Mouse (Mus musculus) embryonic facial prominence, embryonic 14.5 days (tissue): Measurements from ENCODE around the gene Pik3cg. TPM values are rescaled to one million over a fixed set of nuclear protein-coding genes. Genes with fewer than 3 reads are reported as not detected.

ENCODE experiments used
- ATAC-seq: fragments of 200-750 bp; cut with Nextera tagmentation; 2 replicates; pipeline ENCODE4 v1.8.0; 2017; ENCODE audit warnings: low read depth, moderate number of reproducible peaks, moderate TSS enrichment
- DNase-seq: peaks from one replicate; pipeline ENCODE4 v3.0.0-alpha.2; 2015; ENCODE audit warnings: low spot score
- H3K27ac ChIP-seq: fragments of 300-500 bp; sonication (generic); replicated peaks from 2 replicates; pipeline ENCODE4 v1.5.1; 2014; ENCODE audit warnings: low read depth, mild to moderate bottlenecking, low read length, moderate library complexity
- H3K27me3 ChIP-seq: fragments of 300-500 bp; sonication (generic); replicated peaks from 2 replicates; pipeline ENCODE4 v1.6.1; 2014; ENCODE audit warnings: low read length; ENCODE audit not compliant: control insufficient read depth, insufficient read depth
- H3K36me3 ChIP-seq: fragments of 300-500 bp; sonication (generic); 2 replicates; pipeline ENCODE4 v1.6.1; 2014; ENCODE audit warnings: low read length, mixed read lengths; ENCODE audit not compliant: control insufficient read depth, insufficient read depth
- H3K4me1 ChIP-seq: fragments of 300-500 bp; sonication (generic); 2 replicates; pipeline ENCODE4 v1.6.1; 2014; ENCODE audit warnings: antibody characterized with exemption, low read length; ENCODE audit not compliant: control insufficient read depth, insufficient read depth
- H3K4me2 ChIP-seq: fragments of 300-500 bp; sonication (generic); 2 replicates; pipeline ENCODE4 v1.6.1; 2014; ENCODE audit warnings: low read depth, mild to moderate bottlenecking, low read length, moderate library complexity, mixed read lengths
- H3K4me3 ChIP-seq: fragments of 300-500 bp; sonication (generic); 2 replicates; pipeline ENCODE4 v1.5.1; 2014; ENCODE audit warnings: low read depth, mild to moderate bottlenecking, low read length
- H3K9ac ChIP-seq: fragments of 300-500 bp; sonication (generic); 2 replicates; pipeline ENCODE4 v1.6.1; 2014; ENCODE audit warnings: low read depth, mild to moderate bottlenecking, low read length, moderate library complexity, mixed read lengths
- H3K9me3 ChIP-seq: fragments of 300-500 bp; sonication (generic); 2 replicates; pipeline ENCODE4 v1.6.1; 2016; ENCODE audit warnings: low read length; ENCODE audit not compliant: control insufficient read depth
- WGBS: fragments of 180-500 bp; shearing (Covaris S2); extraction: QIAGEN DNeasy Blood & Tissue Kit; methylation state at CpG from one replicate; pipeline ENCODE4 v1.1.7; 2014; 5-methylcytosine and 5-hydroxymethylcytosine counted together
- polyA plus RNA-seq: library from polyadenylated mRNA; unstranded; fragments of >200 nt; fragmentation: Nextera tagmentation; extraction: Ambion mirVana; gene quantifications from 2 replicates; pipeline ENCODE4 v1.2.1, GENCODE M21; 2014

The Pik3cg gene
- polyA plus RNA-seq, 1 experiment from 2014 or later, result 4.3 TPM

DNA sequence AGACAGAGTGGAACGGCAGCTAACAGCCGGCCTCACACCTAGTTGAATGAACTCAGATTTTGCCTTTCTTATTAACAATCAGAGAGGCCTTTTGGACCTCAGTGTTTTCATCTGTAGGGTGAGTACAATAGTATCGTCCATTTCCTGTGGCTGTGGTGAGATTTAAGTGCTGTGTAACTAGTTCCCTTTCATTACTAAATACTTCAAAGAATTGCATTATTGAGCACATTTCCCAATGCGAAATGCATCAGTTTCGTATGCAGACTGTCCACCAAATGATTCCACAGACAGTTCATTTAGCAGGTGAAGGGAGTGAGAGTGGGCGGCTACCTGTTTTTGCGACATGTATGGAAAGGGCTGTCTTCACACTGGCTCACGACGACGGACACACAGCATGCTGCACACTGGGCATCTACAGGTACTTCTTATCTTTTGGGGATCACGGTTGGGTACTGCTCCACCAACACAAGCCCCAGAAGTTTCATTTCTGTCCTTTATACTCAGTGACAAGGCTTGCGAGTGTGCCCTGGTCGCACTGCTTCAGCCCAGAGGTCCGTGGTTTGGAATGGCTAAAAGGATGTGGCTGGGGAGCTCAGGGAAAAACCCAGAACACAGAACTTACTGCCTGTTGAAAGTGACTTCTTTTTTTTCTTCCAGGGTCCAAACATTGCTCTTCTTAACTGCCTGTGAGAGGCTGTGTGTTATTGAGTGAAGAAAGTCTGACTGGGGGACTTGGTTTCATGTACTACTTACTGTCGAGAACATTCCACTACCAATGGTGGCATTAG is 25.6 kb downstream of the Pik3cg start:
- Histone ChIP-seq H3K4me2 (no peak overlapping the region), H3K9me3 (no peaks in the 10 kb centered on the region), H3K4me3 (no peak overlapping the region), H3K27ac (no peak overlapping the region), H3K9ac (no peak overlapping the region), H3K4me1 (no peaks in the 10 kb centered on the region), H3K27me3 (no peaks in the 10 kb centered on the region), H3K36me3 (no peaks in the 10 kb centered on the region)
- DNase-seq (no peak), ATAC-seq (no peak)
- 87% methylated on average over 15 of the region's 15 CpGs for WGBS

DNA sequence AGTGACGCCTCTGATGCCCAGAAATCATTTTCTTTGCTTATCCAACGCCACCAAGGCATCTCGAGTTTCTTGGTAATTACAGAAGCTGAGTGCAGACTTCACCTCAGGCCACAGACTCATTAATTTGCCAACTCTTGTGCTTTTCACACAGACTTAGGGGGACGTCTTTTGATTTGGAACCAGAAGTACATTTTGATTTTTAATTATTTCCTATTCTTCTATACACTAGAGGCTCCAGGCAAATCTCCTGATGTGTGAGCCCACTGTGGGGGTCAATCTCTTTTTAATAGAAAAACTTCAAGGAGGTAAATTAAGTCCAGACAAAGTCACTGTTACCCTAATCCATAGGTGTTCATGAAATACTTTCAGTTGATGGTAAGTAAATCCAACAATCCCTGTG is 26.6 kb downstream of the Pik3cg start:
- H3K9me3 ChIP-seq, result no peaks in the 10 kb centered on the region
- H3K9ac ChIP-seq, result no peak overlapping the region
- ATAC-seq (no peak), DNase-seq (no peak)
- H3K27me3 ChIP-seq, result no peaks in the 10 kb centered on the region
- no peak overlapping the region for H3K27ac ChIP-seq
- WGBS, result 26% methylated on average over 4 of the region's 4 CpGs
- no peaks in the 10 kb centered on the region for H3K4me1 ChIP-seq
- no peak overlapping the region for H3K4me3 ChIP-seq
- H3K4me2 ChIP-seq, result no peak overlapping the region
- H3K36me3 ChIP-seq, result no peaks in the 10 kb centered on the region

GRCm38 (mm10) chr12:32174437-32174836 is 34.0 kb downstream of the Pik3cg start:
- H3K36me3 ChIP-seq, result no peaks in the 10 kb centered on the region
- no peaks in the 10 kb centered on the region for H3K27me3 ChIP-seq
- H3K9me3 ChIP-seq, result no peaks in the 10 kb centered on the region
- no peak overlapping the region for H3K9ac ChIP-seq
- no peak overlapping the region for H3K4me3 ChIP-seq
- H3K4me2 ChIP-seq, result no peak overlapping the region
- H3K27ac ChIP-seq, result no peak overlapping the region
- WGBS, result 93% methylated on average over 6 of the region's 6 CpGs
- ATAC-seq (no peak), DNase-seq (no peak)
- H3K4me1 ChIP-seq, result no peaks in the 10 kb centered on the region

- no peak for ATAC-seq
- H3K4me2 ChIP-seq, result no peak overlapping the region
- H3K9me3 ChIP-seq, result no peaks in the 10 kb centered on the region
- no peak overlapping the region for H3K4me3 ChIP-seq
- no peaks in the 10 kb centered on the region for H3K4me1 ChIP-seq
- DNase-seq, result no peak
- no peaks in the 10 kb centered on the region for H3K36me3 ChIP-seq
- H3K27me3 ChIP-seq, result no peaks in the 10 kb centered on the region
- no peak overlapping the region for H3K27ac ChIP-seq
- H3K9ac ChIP-seq, result no peak overlapping the region
- 88% methylated on average over 7 of the region's 7 CpGs for WGBS
These were observed 35.6 kb downstream of the Pik3cg start for GRCm38 (mm10) chr12:32172826-32173225.

GRCm38 (mm10) chr12:32169164-32169563 is 39.3 kb downstream of the Pik3cg start:
- Histone ChIP-seq H3K9me3 (no peaks in the 10 kb centered on the region), H3K27me3 (no peaks in the 10 kb centered on the region), H3K36me3 (no peaks in the 10 kb centered on the region), H3K4me3 (no peak overlapping the region), H3K4me2 (no peak overlapping the region), H3K4me1 (no peaks in the 10 kb centered on the region), H3K9ac (no peak overlapping the region), H3K27ac (no peak overlapping the region)
- 21% methylated on average over 5 of the region's 5 CpGs for WGBS
- ATAC-seq (no peak), DNase-seq (no peak)

- WGBS, result 29% methylated on average over 3 of the region's 3 CpGs
- Histone ChIP-seq H3K4me3 (no peak overlapping the region), H3K4me2 (no peak overlapping the region), H3K36me3 (no peaks in the 10 kb centered on the region), H3K27ac (no peak overlapping the region), H3K27me3 (no peaks in the 10 kb centered on the region), H3K4me1 (no peaks in the 10 kb centered on the region), H3K9ac (no peak overlapping the region), H3K9me3 (no peaks in the 10 kb centered on the region)
- no peak for DNase-seq
- ATAC-seq, result no peak
These were observed 39.7 kb downstream of the Pik3cg start for GRCm38 (mm10) chr12:32168751-32169150.

GRCm38 (mm10) chr12:32163706-32164105 is 44.8 kb downstream of the Pik3cg start:
- WGBS, result 75% methylated on average over 2 of the region's 2 CpGs
- Histone ChIP-seq H3K4me2 (no peak overlapping the region), H3K4me3 (no peak overlapping the region), H3K9me3 (no peaks in the 10 kb centered on the region), H3K9ac (no peak overlapping the region), H3K27me3 (no peaks in the 10 kb centered on the region), H3K36me3 (no peaks in the 10 kb centered on the region), H3K4me1 (no peaks in the 10 kb centered on the region), H3K27ac (no peak overlapping the region)
- no peak for DNase-seq
- no peak for ATAC-seq

DNA sequence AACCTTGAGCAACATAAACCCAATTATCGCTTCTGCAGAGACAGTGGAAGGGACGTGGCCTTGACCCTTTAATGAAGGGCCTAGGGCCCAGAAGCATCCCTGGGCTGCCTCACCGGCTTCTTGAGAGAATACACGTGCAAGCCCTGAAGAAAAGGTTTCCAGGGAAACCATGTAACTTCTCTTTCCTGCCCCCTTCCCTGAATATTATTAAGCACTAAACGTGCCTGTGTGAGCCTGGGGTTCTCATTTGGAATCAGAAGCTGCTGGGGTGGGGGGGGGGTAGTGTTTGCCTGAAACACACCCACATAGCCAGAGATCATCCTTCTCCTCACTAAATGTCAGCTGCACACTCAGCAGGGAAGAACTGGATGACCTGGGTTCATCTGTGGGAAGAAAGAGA is 49.7 kb downstream of the Pik3cg start:
- 33% methylated on average over 5 of the region's 5 CpGs for WGBS
- Histone ChIP-seq H3K4me3 (no peak overlapping the region), H3K4me2 (no peak overlapping the region), H3K27ac (no peak overlapping the region), H3K9me3 (no peaks in the 10 kb centered on the region), H3K27me3 (no peaks in the 10 kb centered on the region), H3K36me3 (no peaks in the 10 kb centered on the region), H3K9ac (no peak overlapping the region), H3K4me1 (no peaks in the 10 kb centered on the region)
- ATAC-seq (no peak), DNase-seq (no peak)

DNA sequence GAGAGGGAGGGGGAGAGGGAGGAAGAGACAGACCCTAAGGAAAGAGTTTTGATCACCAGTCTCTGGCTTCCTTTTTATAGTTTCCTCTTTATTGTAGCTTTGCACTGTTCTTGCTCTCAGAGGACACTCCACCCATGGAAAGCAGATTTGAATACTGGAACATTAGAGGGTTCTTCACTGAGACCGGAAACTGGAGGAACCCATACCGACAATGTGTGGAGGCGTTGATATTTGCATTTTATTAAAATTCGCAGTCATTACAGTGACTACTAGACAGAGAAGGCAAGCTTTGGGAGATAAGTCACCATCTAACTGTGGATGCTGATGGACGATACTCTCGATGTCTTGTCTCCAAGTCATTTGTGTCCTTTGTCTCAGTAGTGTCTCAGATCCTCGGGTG is 61.9 kb downstream of the Pik3cg start:
- Histone ChIP-seq H3K36me3 (no peaks in the 10 kb centered on the region), H3K4me1 (no peaks in the 10 kb centered on the region), H3K27ac (no peak overlapping the region), H3K4me2 (no peak overlapping the region), H3K9ac (no peak overlapping the region), H3K9me3 (no peaks in the 10 kb centered on the region), H3K4me3 (no peak overlapping the region), H3K27me3 (no peaks in the 10 kb centered on the region)
- 87% methylated on average over 7 of the region's 7 CpGs for WGBS
- ATAC-seq (no peak), DNase-seq (no peak)
